Mouse (Mus musculus) cerebellum, adult 11 months (tissue): ENCODE data around the gene Ctss.

Experiments used
- DNase-seq: peaks from one replicate; pipeline ENCODE4 v3.0.0; 2022

Ctss gene

GRCm38 (mm10) chr3:95526622-95527211 lies at the start of gene Ctss:
Ctss (plus strand) TSS chr3:95526786.
- DNase-seq, result no peak

- DNase-seq, result no peak
Observed at GRCm38 (mm10) chr3:95478966-95479365, 47.6 kb upstream of the Ctss start.

- no peak for DNase-seq
Observed at GRCm38 (mm10) chr3:95486421-95486820, 40.2 kb upstream of the Ctss start.

GRCm38 (mm10) chr3:95488679-95489078 lies 37.9 kb upstream of the Ctss start:
- DNase-seq, result no peak

- DNase-seq, result no peak
Observed at GRCm38 (mm10) chr3:95490238-95490637, 36.3 kb upstream of the Ctss start.

GRCm38 (mm10) chr3:95494342-95494741 lies 32.2 kb upstream of the Ctss start:
- DNase-seq, result peak; percentile 45

GRCm38 (mm10) chr3:95498229-95498628 lies 28.4 kb upstream of the Ctss start:
- DNase-seq, result no peak

GRCm38 (mm10) chr3:95499024-95499423 lies 27.6 kb upstream of the Ctss start, which contains the start of gene Ctsk:
Ctsk (plus strand) TSS chr3:95499256.
- no peak for DNase-seq

- DNase-seq, result no peak
Observed at GRCm38 (mm10) chr3:95499496-95500140, 27.0 kb upstream of the Ctss start.

GRCm38 (mm10) chr3:95502312-95502711 lies 24.3 kb upstream of the Ctss start:
- no peak for DNase-seq

- DNase-seq, result peak; percentile 54
Observed at GRCm38 (mm10) chr3:95509348-95509747, 17.2 kb upstream of the Ctss start.

- DNase-seq, result no peak
Observed at GRCm38 (mm10) chr3:95511611-95512180, 14.9 kb upstream of the Ctss start.

- DNase-seq, result no peak
Observed at GRCm38 (mm10) chr3:95516614-95517041, 10.0 kb upstream of the Ctss start.

- peak; percentile 59 for DNase-seq
Observed at GRCm38 (mm10) chr3:95517493-95517898, 9.1 kb upstream of the Ctss start.

- DNase-seq, result no peak
Observed at GRCm38 (mm10) chr3:95518891-95519290, 7.7 kb upstream of the Ctss start.

- DNase-seq, result no peak
Observed at GRCm38 (mm10) chr3:95519315-95519714, 7.3 kb upstream of the Ctss start.

GRCm38 (mm10) chr3:95520100-95520499 lies 6.5 kb upstream of the Ctss start:
- no peak for DNase-seq

GRCm38 (mm10) chr3:95521168-95521567 lies 5.4 kb upstream of the Ctss start:
- no peak for DNase-seq

- DNase-seq, result no peak
Observed at GRCm38 (mm10) chr3:95523662-95524061, 2.9 kb upstream of the Ctss start.

GRCm38 (mm10) chr3:95524673-95525072 lies 1.9 kb upstream of the Ctss start:
- no peak for DNase-seq

GRCm38 (mm10) chr3:95526111-95526510 lies 475 bp upstream of the Ctss start:
- no peak for DNase-seq

- DNase-seq, result no peak
Observed at GRCm38 (mm10) chr3:95529814-95530213, 3.2 kb downstream of the Ctss start.

GRCm38 (mm10) chr3:95531025-95531424 lies 4.4 kb downstream of the Ctss start:
- DNase-seq, result no peak

GRCm38 (mm10) chr3:95533364-95533763 lies 6.8 kb downstream of the Ctss start:
- no peak for DNase-seq
